Mouse (Mus musculus): ENCODE results near the gene Dazl.
"Not testable (repeated sequence)": the region's sequence is repeated elsewhere in the genome, so short reads cannot be mapped to it uniquely, and the experiment has no call there.

Dazl gene

DNA sequence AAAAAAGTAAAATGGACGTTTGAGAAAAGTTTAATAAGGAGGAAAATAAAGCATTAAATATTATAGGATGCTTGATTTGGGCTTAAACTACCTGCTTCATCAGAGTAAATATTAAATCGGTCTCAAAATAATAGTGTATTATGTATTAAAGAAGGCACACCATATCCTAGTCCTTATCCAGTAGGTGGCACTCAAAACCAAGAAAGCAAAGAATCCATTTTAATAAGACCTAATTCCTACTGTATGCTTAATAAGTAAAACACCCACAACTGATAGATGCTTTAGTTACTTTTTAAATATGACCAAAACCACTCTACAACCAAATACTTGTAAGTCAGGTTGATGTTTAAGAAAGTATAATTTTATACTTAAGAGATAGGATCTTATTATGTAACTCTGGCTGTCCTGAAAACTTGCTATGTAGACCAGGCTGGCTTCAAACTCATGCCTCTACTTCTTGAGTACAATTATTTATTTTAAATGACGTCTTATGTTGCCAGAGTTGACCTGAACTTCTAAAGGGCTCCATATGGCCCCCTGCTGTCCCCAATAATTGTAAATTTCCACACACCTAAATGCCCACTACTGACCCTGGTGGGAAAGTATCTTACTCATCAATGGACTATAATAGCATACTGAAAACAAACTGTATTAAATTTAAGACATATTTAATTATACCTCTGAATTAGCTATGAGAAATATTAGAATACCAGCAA is 1.8 kb downstream of the Dazl start:
- DNase-seq, result peak; percentile 76

DNA sequence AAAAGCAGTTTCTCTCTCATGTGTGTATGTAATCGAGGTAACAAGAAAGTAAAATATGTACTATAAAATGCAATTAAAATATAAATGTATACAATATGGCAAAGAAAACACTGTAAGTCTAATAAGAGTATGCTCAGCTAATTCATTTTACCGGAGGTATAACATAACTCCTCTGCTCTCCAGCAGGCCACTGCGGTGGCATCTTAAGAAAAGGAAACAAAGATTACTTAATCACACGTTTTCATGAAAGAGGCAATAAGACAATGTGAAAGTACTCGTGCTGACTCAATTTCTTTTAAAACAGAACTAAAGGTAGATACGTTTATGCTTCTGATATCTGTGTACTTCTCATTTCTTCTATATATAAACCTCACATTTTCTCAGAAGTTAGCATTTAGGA is 8.6 kb downstream of the Dazl start:
- DNase-seq, result no peak

DNA sequence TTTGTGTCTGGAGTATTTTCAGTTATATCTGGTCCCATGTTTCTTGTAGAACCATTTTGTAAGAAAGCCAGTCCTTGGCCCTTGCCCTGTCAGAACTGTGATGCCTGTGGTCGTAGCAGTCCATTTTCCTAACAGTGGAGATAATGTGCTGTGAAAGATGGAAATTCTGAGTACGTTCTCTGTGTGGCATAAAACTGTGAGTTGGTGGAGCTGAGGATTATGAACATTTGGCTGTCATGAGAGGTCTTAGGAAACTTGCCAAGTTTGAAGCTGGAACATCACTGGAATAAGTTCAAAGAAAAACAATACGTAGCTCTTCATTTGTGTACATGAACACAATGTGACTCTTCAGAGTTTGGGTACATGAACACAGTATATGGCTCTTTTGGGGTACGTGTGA is 31.8 kb downstream of the Dazl start:
- not testable (repeated sequence) for DNase-seq

DNA sequence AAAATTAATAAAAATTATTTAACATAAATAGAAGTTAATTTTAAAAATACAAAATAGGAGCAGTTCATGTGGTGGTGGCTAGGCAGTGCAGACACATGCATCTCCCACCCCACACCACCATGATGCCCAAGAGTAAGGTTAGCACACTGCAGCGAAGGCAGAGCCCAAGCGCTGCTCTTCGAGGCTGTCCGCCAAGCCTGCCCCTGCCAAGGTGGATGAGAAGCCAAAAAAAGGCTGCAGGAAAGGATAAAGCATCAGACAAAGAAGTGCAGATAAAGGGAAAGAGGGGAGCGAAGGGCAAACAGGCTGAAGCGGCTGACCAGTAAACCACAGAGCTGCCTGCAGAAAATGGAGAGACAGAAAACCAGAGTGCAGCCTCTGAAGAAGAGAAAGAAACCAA is 32.6 kb downstream of the Dazl start:
- DNase-seq, result no peak

DNA sequence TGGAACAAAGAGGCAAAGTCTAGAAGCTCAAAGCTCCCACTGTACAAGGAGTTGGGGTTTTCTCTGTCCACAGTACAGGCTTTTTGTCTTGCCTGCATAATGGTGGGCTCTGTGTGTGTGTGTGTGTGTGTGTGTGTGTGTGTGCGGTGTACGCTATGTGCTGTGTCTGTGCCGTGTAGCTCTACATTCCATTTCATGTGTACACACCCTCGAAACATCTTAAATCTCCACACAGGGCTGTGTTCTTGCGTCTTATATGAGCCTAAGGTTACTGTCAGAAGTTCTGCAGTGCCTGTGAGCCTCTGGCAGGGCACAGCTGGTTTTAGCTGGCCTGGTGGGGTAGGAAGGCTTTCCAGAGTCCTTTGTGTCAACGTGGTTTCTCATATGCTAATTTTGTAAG is 46.8 kb downstream of the Dazl start:
- DNase-seq, result no peak

DNA sequence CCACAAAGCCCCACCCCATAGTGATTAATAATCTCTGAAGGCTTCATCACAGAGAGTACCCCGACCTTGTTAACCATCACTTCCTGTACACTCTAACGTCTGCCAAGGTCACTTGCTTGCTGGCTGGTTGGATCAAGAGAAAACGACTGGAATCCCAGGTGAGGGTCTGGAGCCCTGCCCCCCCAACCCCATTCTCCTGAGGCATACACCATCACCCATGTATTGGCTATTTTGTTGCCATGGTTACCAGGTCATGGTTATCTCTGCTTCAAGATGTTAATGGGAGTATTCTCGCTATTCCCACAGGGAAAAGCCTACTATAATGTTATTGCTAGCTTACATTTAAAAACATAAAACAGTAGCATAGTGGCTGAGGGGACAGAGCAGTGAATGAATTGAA is 48.8 kb downstream of the Dazl start:
- no peak for DNase-seq

DNA sequence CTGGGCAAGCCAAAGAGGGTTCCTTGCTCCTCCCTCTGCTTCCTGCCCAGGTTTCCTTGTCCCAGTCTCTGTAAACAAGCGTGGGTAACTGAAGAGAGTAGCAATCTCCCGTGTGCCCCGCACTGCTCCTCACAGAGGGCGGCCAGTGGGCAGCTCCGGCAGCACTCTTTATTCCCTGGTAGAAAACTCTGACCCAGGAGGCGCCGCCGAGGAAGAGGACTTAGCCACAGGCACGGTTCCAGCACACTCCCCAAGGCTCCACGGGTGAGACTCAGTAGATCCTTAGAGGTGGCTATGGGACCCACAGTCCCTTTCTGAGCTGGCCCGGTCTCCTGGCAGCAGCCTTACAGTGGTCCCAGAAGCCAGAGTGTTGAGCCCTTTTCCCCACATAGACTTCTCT is 50.1 kb downstream of the Dazl start:
- DNase-seq, result no peak

DNA sequence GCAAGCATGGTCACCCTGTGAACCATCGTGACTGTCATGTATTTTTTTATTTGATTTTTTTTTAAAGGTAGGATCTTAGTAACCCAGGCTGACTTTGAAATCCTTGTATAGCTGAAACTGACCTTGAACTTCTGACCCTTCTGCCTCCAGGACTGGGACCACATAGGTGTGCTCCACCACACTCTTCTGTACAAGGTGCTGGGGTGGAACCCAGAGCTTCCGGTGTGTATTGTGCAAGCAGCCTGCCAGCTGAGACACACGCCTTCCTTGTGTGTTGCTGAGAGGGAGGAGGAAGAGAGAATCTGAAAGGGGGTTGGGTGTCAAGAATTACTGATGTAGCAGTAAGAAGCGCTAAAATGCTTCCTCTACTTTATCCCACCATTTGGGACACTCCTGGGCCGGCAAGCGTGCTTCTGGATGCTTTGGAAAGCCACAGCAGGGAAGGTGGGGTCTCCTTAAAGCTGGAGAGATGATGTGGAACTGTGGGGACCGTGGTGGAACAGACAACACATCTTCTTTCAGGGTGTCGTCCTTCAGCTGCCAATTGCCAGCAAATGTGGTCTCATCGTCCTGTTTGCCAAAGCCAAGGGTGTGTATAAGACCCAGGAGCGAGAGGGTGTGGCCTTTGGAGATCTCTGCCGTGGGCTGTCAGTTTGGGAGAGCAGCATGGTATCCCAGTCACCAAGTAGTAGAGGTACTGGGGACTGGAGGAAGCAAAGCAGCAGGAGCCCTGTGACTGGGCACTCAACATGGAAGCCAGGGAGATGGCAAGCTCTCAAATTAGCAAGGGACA is 55.4 kb downstream of the Dazl start:
- no peak for DNase-seq

DNA sequence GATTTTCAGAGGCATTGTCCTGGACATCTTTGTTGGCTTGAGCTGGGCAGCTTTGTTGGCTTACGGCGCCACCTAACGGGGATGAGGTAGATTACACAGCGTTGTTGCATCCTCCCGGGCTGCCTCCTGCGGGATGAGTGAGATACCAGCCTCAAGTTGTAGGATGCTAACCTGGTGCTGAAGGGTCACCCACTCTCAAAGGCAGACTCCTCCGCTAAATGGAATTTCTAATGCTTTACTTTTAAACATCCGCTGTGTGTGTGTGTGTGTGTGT is 56.1 kb downstream of the Dazl start:
- peak; percentile 86 for DNase-seq

DNA sequence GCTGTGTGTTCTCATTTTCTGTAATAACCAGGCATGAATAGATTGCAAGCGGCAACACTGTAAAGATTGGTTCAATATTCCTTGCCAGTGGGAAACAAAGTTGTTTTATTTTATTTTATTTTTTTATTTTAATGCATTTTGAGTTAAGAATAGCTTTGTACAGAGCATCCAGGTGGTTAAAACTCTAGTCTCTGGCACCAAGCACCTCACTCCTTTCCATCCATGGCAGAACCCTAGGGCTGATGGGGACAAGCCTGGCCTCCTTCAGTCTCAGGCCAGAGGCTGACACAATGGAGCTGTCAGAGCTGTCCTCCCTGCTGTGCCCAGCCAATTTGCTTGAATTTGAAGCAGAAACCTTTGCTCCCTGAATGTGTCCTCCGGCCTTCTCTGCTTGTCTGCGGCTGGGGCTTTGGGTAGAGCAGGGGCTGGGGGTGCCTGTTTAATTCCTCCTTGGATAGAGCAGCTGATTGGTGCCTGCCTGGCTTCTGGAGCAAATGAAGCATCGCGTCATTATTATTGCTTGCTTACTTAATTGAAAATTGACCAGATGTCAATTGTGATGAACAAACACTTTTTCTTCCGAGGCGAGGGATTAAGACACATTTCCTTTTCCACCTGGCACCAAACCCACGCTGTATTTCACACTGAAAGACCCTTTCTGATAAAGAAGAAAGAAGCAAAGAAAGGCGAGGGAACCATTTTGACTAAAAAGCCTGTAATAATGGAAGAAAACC is 56.6 kb downstream of the Dazl start:
- peak; percentile 89 for DNase-seq

DNA sequence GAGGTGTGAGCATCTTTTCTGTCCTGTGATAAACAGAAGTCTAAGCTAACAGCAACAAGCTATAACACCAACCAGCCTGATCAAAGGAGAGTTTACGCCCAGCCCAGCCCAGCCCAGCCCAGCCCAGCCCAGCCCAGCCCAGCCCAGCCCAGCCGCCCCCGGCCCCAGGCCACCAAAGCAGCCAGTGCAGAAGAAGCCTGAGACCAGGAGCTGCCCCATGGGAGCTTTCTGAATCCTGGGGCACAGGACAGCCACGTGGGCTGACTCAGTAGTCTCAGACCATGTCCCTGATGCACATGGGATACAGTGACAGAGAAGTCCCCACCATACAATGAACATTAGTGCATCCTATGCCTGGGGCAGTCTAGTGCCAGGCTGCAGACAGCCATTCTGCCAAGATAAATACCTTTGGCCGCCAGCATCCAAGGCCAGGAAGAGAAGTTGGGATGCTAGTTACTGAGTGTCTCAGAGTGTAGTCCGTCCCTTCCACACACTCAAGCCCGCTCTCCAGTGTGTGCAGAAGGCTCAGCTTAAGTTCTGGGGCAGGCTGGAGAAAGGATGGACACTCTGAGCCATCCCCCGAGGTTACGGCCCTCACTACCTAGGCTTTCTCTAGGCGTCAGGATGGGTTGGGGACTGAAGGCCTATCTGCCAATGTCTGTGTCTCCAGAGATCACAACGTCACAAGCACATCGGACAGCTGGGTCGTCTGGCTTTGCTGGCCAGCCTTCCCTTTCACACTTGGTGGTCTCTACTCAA is 57.3 kb downstream of the Dazl start:
- peak; percentile 67 for DNase-seq

DNA sequence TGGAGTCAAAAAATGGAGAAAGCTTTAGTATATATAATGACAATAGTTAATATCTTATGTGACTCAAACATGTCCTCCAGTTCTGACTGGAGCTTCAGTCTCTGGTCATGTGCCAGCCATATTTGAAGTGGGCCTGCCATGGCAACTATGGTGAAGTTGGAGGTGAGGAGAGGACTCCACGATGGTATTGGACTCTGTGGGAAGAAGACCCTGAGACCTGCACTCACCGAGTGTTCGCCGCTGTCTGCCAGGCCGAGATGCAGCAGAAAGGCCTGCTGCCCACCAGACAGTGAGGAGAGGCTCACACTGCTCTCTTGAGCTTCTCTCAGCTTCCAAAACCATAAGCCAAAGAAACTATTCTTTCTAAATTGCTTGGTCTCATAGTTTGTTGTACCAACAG is 59.5 kb downstream of the Dazl start:
- DNase-seq, result no peak

DNA sequence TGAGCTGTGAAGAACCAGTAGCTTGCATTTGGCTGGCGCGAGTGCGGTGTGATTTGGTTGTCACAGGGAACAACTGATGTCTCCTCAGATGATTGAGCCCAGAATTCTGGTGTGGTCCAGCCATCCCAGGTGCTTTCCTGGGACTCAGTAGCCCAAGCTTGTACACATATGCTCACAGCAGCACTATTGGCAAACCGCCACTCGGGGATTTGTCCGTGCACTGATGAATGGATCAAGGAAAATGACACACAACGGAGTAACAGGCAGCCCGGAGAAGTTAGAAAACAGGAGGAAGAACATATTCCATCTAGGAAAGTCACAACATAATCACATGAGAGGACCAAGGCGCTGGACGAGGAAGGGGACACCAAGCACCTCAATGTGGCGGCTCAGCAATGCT is 60.6 kb downstream of the Dazl start:
- DNase-seq, result no peak

DNA sequence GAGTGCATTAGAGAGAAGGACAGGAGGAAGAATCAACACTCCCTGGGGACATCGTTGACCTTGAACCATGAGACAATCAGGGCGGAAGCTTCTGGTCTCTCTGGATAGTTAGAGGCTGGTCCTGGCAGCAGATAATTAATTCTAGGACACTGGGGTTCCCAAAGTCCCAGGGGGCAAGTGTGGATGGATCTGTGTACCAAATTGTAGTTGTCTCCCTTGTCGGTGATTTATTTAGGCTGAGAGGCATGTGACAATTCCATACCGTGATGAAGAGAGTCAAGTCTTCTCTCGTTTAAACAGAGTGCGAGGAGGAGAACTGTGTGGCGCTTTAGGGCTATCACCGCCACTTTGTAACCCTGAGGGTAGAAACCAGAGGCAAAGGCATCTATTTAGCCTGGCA is 62.2 kb downstream of the Dazl start:
- DNase-seq, result no peak

DNA sequence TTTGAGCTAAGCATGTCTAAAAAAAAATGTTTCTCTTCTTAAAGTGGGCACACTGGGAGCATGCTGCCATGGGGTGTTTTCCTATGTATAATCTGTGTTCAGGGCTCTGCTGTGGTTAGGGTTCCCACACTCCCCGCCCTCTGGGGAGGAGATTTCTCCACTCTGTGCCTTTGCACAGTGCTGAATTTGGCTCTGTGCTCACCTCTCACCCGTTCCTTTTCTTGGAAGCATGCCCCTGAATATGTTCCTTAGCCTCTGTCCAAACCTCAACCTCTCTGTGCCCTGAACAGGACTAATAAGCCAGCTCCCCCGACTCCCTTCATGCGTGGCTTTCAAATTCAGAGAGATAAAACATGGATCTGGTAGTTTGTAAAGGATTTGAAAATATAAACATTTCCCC is 63.9 kb downstream of the Dazl start:
- no peak for DNase-seq

Measured in retina, postnatal 1 day (tissue).